14 mouse cellular contexts compared by ENCODE assay signal in the genomic region with DNA sequence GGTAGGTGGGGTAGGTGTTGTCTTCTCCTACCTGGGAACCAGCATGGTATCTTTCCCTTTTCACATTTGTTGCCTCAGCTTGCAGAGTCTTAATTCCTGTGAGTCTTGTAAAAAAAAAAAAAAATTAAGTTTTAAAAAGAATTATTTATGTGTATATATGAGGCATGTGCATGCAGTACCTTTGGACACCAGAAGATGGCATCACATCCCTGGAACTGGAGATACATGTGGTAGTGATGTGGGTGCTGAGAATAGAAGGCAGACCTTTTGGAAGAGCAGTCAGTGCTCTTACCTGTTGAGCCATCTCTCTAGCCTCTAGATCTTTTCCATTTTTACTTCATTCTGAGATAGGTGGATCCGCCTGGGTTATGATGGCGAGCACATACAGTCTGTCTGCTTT. TPM values are rescaled to one million over a fixed set of nuclear protein-coding genes. Genes with fewer than 3 reads are reported as not detected.
DNase-seq lines count a peak whose midpoint lies in the region; ATAC-seq and TF ChIP-seq lines count a peak whose summit lies in the region.
"Had no signal": no experiment of that assay in that cellular context is flagged by ENCODE, and none has a peak within 500 bp of the region (broad histone marks: within the 10 kb centered on the region; RNA-seq: fewer than 3 reads in every experiment).

No protein-coding gene starts in this region.

- H3K36me3 ChIP-seq in lung, embryonic 14.5 days (ENCODE audit: insufficient read depth): peaks cover 60% of the 10 kb centered on the region

- peak; percentile 38 for DNase-seq in heart, postnatal 4 days
- DNase-seq in heart, postnatal 10 days: no peak
- DNase-seq in lung, embryonic 14.5 days: no peak
- DNase-seq in lung, adult 18-20 months: no peak
- DNase-seq in CD4-positive helper T cell, adult 2 months (ENCODE audit: low read depth, low spot score): peak; percentile 19
- DNase-seq in induced T-regulatory cell, adult 2 months (ENCODE audit: low read depth): peak; percentile 49
- DNase-seq in adrenal gland, postnatal 25 days: no peak
- DNase-seq: adrenal gland, adult 2 months; cerebellum, postnatal 36 days; heart, postnatal 36 days; kidney, adult 8-10 months had no signal

- H3K27ac ChIP-seq in lung, embryonic 14.5 days (ENCODE audit: low read depth): no peak overlapping the region
- H3K27ac ChIP-seq: forebrain, embryonic 13.5 days; limb, embryonic 13.5 days had no signal

- H3K9me3 ChIP-seq in lung, embryonic 14.5 days (ENCODE audit: low read depth, low read length): no peaks in the 10 kb centered on the region
- H3K9me3 ChIP-seq: forebrain, embryonic 13.5 days; G1E; limb, embryonic 13.5 days had no signal

- no peaks in the 10 kb centered on the region for H3K27me3 ChIP-seq in lung, embryonic 14.5 days (ENCODE audit: insufficient read depth, low read length)
- H3K27me3 ChIP-seq: forebrain, embryonic 13.5 days; limb, embryonic 13.5 days had no signal

- peaks cover 7% of the 10 kb centered on the region; the same call in 1 of the 2 replicates for H3K4me1 ChIP-seq in lung, embryonic 14.5 days (ENCODE audit: insufficient read depth)
- H3K4me1 ChIP-seq: forebrain, embryonic 13.5 days had no signal

- ATAC-seq in lung, embryonic 14.5 days (ENCODE audit: insufficient read depth): no peak
- ATAC-seq: forebrain, embryonic 13.5 days had no signal

- intact Hi-C loops in heart, postnatal 10 days (cut with DNase I): loop anchor here (5.0 kb wide), 1 partner anchor 117 kb away; a partner anchor contains a TSS

- TF ChIP-seq CTCF in lung, embryonic 14.5 days (IDR thresholded peaks at IDR 0.05; ENCODE audit: low read depth): peak; percentile 54

- H3K9ac ChIP-seq in lung, embryonic 14.5 days: no peak overlapping the region
- H3K9ac ChIP-seq: forebrain, embryonic 13.5 days; limb, embryonic 13.5 days had no signal

- no peak overlapping the region for H3K4me3 ChIP-seq in lung, embryonic 14.5 days (ENCODE audit: low read depth, low read length)
- H3K4me3 ChIP-seq: forebrain, embryonic 13.5 days; limb, embryonic 13.5 days had no signal

- H3K4me2 ChIP-seq in lung, embryonic 14.5 days: no peak overlapping the region
- H3K4me2 ChIP-seq: forebrain, embryonic 13.5 days; limb, embryonic 13.5 days had no signal

- WGBS in lung, embryonic 14.5 days: 97% methylated on average over 2 of the region's 2 CpGs

RNA-seq across cellular contexts. Expression of a gene that starts 23.7 kb away (rescaled TPM):
- total RNA-seq in heart, postnatal 4 days (2021): 100 to 1,000 TPM; 170 to 187 TPM
- total RNA-seq in heart, postnatal 10 days (2021): 100 to 1,000 TPM; 186 to 187 TPM
- polyA plus RNA-seq in lung, embryonic 14.5 days (2014; fragmentation: Nextera tagmentation; extraction: Ambion mirVana): 88.0 and 88.8 TPM in 2 replicates
- total RNA-seq in adrenal gland, postnatal 25 days (2021): 75.1 and 85.4 TPM in 2 replicates

RNA-seq across cellular contexts. Expression of a gene that starts 28.8 kb away (rescaled TPM):
- total RNA-seq in heart, postnatal 4 days (2021): 10 to 100 TPM; 50.7 to 51.3 TPM
- 10 to 100 TPM; 40.5 to 43.9 TPM for total RNA-seq in heart, postnatal 10 days (2021)
- 145 and 154 TPM in 2 replicates for polyA plus RNA-seq in lung, embryonic 14.5 days (2014; fragmentation: Nextera tagmentation; extraction: Ambion mirVana)
- total RNA-seq in adrenal gland, postnatal 25 days (2021): 63.9 and 76.9 TPM in 2 replicates

RNA-seq across cellular contexts. Expression of a gene that starts 29.6 kb away (rescaled TPM):
- 10 to 100 TPM; 22.6 to 24.8 TPM for total RNA-seq in heart, postnatal 4 days (2021)
- total RNA-seq in heart, postnatal 10 days (2021): 10 to 100 TPM; 19.7 to 23.1 TPM
- polyA plus RNA-seq in lung, embryonic 14.5 days (2014; fragmentation: Nextera tagmentation; extraction: Ambion mirVana): 38.7 and 39.3 TPM in 2 replicates
- total RNA-seq in adrenal gland, postnatal 25 days (2021): 41.3 and 44.3 TPM in 2 replicates

RNA-seq across cellular contexts. Expression of a gene that starts 54.3 kb away (rescaled TPM):
- total RNA-seq in heart, postnatal 4 days (2021): 10 to 100 TPM; 22.4 to 24.3 TPM
- 10 to 100 TPM; 19.7 to 20.8 TPM for total RNA-seq in heart, postnatal 10 days (2021)
- 49.3 and 53.1 TPM in 2 replicates for polyA plus RNA-seq in lung, embryonic 14.5 days (2014; fragmentation: Nextera tagmentation; extraction: Ambion mirVana)
- 48.5 and 51.3 TPM in 2 replicates for total RNA-seq in adrenal gland, postnatal 25 days (2021)

Comparison
In these comparisons a context has a peak if more than half of its experiments do, and no peak if none do; other contexts are left out.
1. DNase-seq: peak in heart, postnatal 4 days (single experiment), CD4-positive helper T cell, adult 2 months (single experiment) and induced T-regulatory cell, adult 2 months (single experiment); none in heart, postnatal 10 days (0 of 2), lung, embryonic 14.5 days (single experiment), lung, adult 18-20 months (0 of 2) and adrenal gland, postnatal 25 days (single experiment).